Mouse (Mus musculus) kidney, postnatal 25 days (tissue): ENCODE results near the gene Btnl1.

Source experiments
- DNase-seq, 2 experiments: peaks; one replicate each; pipeline ENCODE4 v3.0.0; 2021; ENCODE audit warnings: mixed read lengths in 2 of 2

The Btnl1 gene

DNA sequence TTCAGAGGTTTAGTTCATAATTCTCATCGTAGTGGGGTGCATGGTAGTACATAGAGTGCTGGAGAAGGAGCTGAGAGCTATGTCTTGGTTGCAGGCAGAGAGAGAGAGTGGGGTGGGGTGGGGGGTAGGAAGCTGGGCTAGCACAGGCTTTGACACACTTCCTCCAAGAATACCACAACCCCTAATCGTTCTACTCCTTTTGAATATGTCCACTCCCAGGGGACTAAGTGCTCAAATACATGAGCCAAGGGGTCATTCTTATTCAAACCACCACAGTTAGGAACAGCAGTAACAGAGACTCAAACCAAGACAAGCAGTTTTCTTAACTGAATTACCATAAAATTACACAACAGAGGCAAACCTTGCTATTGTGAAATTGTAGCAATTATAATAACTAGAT, 9.7 kb downstream of the Btnl1 start:
- DNase-seq: no peak

- DNase-seq: peak in 1 of 2 experiments; percentile 66
These were observed 11.6 kb downstream of the Btnl1 start for GRCm38 (mm10) chr17:34388513-34388912.

DNA sequence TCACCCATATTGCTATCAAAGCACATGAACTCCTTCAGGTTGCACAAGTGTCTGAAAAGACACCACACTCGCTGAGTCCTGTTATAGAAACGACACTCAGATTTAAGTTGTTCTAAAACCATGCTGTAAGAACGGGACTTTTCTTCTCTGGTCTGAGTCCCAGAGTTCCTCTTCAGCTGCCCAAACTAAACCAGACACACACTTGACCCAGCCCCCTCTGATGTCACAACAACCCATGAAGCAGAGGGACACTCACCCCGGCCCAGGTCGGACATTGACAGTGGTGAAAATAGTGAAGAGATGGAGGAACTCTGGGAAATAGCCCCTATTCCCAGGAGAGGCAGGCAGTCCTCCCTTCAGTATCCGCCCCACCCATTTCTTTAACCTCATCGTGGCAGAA, 14.6 kb downstream of the Btnl1 start:
- no peak for DNase-seq

GRCm38 (mm10) chr17:34392321-34392720, 15.4 kb downstream of the Btnl1 start:
- peak; percentile 56 to 73 for DNase-seq

DNA sequence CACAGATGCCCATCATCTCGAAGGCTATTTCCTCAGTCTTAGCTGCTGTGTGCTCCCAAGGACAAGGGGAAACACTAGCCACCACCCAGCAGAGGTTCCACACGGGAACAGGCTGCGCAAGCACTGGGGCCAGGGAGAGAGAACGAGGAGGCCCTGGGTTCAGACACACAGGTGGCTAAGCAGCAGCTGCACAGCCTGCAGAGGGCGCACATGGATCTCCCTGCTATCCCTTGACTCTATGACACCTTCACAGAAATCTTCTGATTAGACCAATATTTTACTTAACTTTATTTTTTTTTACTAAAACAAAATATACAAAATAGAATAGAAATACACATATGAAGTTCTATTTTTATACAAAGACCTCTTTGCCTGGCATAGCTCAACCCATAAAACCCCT, 20.4 kb downstream of the Btnl1 start:
- DNase-seq: peak in 1 of 2 experiments; percentile 14

DNA sequence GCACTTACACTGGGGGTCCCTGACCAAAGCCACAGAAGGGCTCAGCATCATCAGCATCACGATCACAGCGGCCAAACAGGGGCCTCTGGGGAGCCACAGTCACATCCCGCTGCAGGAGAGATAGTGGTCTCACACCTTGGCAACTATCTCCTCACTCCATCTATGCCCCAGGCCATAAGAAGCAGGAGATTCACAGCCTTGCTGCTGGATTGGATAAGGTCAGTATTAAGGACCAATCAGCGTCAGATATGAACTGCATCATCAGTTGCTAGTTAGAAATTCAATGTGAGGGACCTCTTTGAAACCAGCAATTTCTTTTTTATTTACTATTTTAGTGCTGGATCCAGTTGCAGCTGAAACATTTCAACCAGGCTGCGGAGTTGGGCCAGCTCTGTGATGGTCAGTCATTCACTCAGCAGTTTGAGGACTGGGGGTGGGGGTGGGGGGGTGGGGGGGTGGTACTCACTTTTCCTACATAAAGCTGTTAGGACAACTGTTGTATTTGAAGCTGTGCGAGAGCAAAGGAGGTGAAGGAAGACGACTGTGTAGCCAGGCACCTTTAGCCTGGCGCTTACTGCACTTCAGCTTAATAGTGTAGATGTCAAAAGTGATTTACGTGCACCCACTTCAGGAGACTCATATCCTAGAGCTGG, 21.3 kb downstream of the Btnl1 start:
- peak; percentile 46 to 70 for DNase-seq

- DNase-seq: peak; percentile 77 to 88
These were observed 21.9 kb downstream of the Btnl1 start, which contains the start of gene BC051142 for GRCm38 (mm10) chr17:34398711-34399393. Gene BC051142, plus strand, starts transcription at chr17:34398820.

DNA sequence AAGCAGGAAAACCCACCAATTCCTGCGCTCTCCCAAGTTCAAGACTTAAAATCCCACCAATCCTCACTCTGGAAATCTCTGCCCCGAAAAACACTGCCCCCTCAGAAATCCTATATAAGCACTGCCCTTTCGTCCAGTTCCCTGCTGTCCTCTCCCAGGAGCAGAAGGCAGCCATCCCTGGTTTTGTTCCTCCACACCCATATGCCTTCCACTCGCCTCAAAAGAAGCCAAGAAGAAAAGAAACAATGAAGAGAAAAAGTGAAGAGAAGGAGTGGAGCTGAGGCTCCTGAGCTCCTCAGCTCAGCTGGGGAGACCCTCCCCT, 22.4 kb downstream of the Btnl1 start:
- DNase-seq: no peak

DNA sequence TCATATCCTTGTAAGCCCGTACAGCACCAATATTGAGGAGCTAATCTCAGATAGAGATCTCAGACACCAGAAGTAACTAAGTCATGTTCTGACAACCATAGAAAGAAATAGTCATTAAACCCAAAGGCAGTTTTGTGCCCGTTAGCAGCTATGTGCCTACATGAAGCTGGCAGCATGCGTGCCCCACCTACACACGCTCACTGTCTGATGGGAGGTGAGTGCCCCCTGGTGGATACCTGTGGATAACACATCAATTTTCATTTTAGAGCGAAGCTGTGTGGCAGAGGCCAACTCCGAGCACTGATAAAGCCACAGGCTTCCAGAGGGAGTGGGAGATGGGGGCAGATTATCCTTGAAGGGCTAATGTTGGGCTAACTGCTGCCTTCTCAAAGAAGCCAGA, 34.2 kb downstream of the Btnl1 start:
- DNase-seq: peak; percentile 66 to 74

DNA sequence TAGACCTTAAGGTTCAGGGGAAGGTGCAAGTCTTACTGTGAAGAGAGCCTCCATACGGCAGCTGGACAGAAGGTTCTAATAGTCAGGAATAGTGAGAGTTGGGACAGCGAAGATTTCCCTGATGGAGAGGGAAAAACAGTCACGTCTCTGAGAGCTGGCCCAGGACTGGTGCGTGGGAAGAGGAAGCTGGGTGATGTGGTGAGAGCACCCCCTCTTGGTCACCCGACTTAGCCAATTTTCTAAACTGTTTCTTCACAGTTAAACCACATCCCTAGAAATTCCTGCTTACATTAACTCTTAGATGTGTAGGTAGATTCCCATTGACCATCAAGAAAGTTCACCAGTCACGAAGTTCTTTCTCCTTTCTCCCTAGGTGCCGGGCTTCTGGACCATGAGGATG, 43.1 kb downstream of the Btnl1 start:
- no peak for DNase-seq

GRCm38 (mm10) chr17:34427597-34427996, 50.7 kb downstream of the Btnl1 start:
- no peak for DNase-seq
